Comparison of ENCODE assay signal across 37 mouse cellular contexts in the genomic region with DNA sequence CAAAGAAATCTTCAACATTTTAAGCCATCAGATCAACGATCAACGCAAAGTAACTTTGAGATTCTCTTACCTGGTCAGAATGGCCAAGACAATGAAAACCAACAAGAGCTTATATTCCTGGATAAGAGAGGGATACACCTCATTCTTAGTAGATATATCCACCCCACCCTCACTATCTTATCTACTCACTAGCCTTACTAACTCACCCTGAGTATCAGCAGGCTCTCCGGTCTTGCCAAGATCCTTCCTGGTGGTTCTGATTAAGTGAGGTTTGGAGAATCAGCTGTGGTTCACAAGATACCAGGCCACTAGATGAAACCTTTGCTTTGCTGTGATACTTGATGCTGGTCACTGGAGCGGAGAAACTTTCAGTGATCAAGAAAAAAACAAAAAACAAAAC. TPM values are rescaled to one million over a fixed set of nuclear protein-coding genes. Genes with fewer than 3 reads are reported as not detected.
"Had no signal": no experiment of that assay in that cellular context is flagged by ENCODE, and none has a peak within 500 bp of the region (broad histone marks: within the 10 kb centered on the region; RNA-seq: fewer than 3 reads in every experiment).

No protein-coding gene starts in this region.

- H3K9me3 ChIP-seq: hindbrain, embryonic 12.5 days; intestine, embryonic 15.5 days; limb, embryonic 10.5 days had no signal

- H3K27me3 ChIP-seq: heart, embryonic 12.5 days; hindbrain, embryonic 12.5 days; intestine, embryonic 15.5 days; limb, embryonic 12.5 days had no signal

- ATAC-seq: hindbrain, embryonic 16.5 days; inflammation-experienced regulatory T-cells, adult 6 months; intestine, embryonic 15.5 days; intestine, postnatal 0 days had no signal

- DNase-seq: gastrocnemius, adult 2 months; gastrocnemius, postnatal 10 days; gastrocnemius, postnatal 25 days; heart, adult 2 months; heart, postnatal 10 days; heart, postnatal 4 days; kidney, adult 18-20 months; kidney, adult 8-10 months; kidney, postnatal 10 days; kidney, postnatal 25 days; kidney, postnatal 4 days had no signal

- H3K27ac ChIP-seq: gastrocnemius, adult 2 months; heart, adult 2 months; heart, embryonic 10.5 days; hindbrain, embryonic 10.5 days; hindbrain, embryonic 12.5 days; hindbrain, embryonic 14.5 days; intestine, embryonic 15.5 days; layer of hippocampus, adult 2 months; left cerebral cortex, adult 2 months; limb, embryonic 10.5 days; limb, embryonic 12.5 days had no signal

- H3K4me2 ChIP-seq: heart, embryonic 12.5 days; hindbrain, embryonic 12.5 days; hindbrain, embryonic 14.5 days; intestine, embryonic 15.5 days; limb, embryonic 12.5 days had no signal

- H3K4me3 ChIP-seq: gastrocnemius, adult 2 months; heart, adult 2 months; heart, embryonic 10.5 days; heart, embryonic 12.5 days; hindbrain, embryonic 10.5 days; hindbrain, embryonic 12.5 days; intestine, embryonic 15.5 days; layer of hippocampus, adult 2 months; left cerebral cortex, adult 2 months; limb, embryonic 10.5 days; limb, embryonic 12.5 days had no signal

- H3K9ac ChIP-seq: heart, embryonic 12.5 days; hindbrain, embryonic 12.5 days; hindbrain, embryonic 14.5 days; intestine, embryonic 15.5 days; limb, embryonic 12.5 days had no signal

- H3K4me1 ChIP-seq: heart, embryonic 10.5 days; heart, embryonic 12.5 days; hindbrain, embryonic 10.5 days; hindbrain, embryonic 12.5 days; intestine, embryonic 15.5 days; limb, embryonic 10.5 days; limb, embryonic 12.5 days had no signal

- H3K36me3 ChIP-seq: heart, embryonic 10.5 days; heart, embryonic 12.5 days; hindbrain, embryonic 10.5 days; hindbrain, embryonic 12.5 days; intestine, embryonic 15.5 days; limb, embryonic 10.5 days; limb, embryonic 12.5 days had no signal

RNA-seq across cellular contexts. Expression of a gene that starts 8.7 kb away (rescaled TPM):
- total RNA-seq: gastrocnemius, adult 2 months; gastrocnemius, postnatal 10 days; gastrocnemius, postnatal 25 days; gastrocnemius, postnatal 4 days; granulocyte monocyte progenitor cell, adult 5-6 weeks; heart, adult 2 months; heart, postnatal 10 days; heart, postnatal 25 days; heart, postnatal 4 days; layer of hippocampus, adult 2 months; layer of hippocampus, postnatal 10 days; layer of hippocampus, postnatal 25 days; left cerebral cortex, adult 2 months; left cerebral cortex, postnatal 14 days; left cerebral cortex, postnatal 36 days had no signal
- polyA plus RNA-seq: frontal cortex, adult 2 months; heart, adult 2 months; heart, embryonic 10.5 days; heart, embryonic 12.5 days; heart, embryonic 14.5 days; heart, embryonic 16.5 days; hindbrain, embryonic 10.5 days; hindbrain, embryonic 12.5 days; hindbrain, embryonic 14.5 days; hindbrain, embryonic 16.5 days; inflammation-experienced regulatory T-cells, adult 6 months; intestine, embryonic 15.5 days; intestine, postnatal 0 days; kidney, embryonic 14.5 days; kidney, embryonic 16.5 days; limb, embryonic 10.5 days; limb, embryonic 12.5 days; limb, embryonic 14.5 days had no signal
